Mouse (Mus musculus) cerebellum, postnatal 25 days (tissue): ENCODE measurements around the gene Dgki.

ENCODE experiments used
- DNase-seq, 2 experiments: peaks; one replicate each; pipeline ENCODE4 v3.0.0; 2021; ENCODE audit warnings: mixed read lengths in 2 of 2

The Dgki gene

DNA sequence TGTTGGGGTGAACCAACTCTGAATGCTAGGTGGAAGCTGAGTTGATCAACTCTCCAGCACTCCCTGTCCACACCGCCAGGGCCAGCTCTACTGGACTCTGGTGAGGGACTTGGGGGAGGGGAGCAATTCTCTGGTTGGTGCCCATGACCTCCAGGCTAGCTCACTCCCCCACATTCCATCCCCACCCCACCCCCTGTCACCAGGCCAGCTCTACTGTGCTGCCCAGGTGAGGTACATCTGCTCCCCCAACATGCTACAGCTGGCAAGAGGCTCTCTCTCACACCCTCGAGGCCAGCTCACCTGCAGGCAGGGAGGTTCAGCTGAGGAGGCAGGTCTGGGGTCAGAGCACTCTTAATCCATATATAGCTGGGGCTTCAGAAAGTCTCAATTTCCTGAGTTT lies 63.1 kb downstream of the Dgki start:
- DNase-seq: no peak

DNA sequence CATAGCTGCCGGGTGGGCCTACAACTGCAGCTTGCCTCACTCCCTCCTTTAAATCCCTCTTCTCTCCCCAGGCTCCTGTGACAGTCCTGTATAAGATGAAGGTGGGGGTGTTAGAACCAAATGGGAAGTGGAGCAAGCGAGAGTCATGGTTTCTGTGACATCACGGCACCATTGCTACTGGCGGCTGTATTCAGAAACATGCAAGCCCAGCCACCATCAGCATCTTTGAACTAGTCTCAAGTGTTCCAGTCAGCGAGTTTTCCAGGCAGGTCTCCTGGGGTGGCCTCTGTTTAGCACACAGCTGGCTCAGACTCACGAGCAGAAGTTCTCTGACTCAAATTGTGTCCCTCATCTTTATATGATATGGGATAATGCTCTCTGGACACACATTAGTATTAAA lies 68.8 kb downstream of the Dgki start:
- DNase-seq: no peak

DNA sequence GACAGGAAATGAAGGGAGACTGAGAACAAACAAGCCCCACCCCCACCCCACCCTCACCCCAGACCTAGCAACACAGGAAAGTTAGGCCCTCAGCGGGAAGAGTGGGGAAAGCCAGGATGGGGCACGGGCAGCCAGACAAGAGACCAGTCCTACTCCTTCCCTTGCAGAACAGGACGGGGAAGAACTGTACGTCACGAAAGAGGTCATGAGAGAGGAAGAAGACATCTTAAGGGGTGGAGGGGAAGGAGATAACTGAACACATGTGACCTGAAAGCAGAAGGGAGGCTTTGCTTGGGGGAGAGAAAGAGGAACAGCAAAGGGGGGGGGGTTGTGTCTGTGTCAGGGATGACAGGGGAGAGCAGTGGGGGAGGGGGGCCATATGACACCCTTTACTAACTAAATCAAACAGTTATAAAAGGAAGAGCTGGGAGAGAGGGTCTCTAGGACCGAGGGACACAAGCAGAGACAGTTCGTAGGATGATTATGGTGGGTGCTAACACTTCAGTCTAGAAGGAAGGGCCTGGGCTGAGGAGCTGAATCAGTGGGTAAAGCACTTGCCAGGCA lies 77.0 kb downstream of the Dgki start:
- DNase-seq: no peak

DNA sequence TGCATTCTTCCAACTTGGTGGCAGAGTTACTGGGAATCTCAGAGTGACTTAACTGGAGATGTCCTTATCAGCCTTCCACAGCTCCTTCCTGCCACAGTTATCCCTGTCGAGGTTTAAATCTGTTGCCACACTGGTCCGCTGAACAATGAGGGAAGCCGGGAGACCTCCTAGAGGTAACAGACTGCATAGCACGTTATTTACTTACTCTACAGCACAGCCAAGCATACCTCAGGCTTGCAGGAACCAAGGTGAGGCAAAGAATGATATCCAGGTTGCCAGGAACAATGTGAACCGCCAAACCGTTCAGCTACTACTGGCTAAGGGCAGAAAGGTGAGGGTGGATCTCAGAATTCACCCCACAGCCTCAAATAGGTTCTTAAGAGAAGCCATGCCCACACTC lies 78.0 kb downstream of the Dgki start:
- DNase-seq: no peak

DNA sequence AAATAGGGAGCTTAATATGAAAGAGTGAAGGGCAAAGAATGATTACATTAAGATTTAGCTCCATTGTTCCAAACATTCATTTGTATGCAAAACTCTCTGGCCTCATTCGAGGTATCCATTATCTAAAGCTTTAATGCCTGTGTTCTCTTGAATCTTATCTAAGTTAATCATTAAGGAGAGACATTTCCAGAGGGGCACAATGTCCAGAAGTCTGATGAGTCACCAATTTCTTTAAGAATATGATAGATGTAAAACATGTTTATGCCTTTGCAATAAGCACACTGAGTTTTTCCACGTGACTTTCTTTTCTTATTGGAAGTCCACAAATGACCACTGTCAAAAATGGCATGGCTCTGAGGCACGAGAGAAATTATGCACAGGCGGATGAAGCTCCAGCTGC lies 80.9 kb downstream of the Dgki start:
- DNase-seq: no peak

DNA sequence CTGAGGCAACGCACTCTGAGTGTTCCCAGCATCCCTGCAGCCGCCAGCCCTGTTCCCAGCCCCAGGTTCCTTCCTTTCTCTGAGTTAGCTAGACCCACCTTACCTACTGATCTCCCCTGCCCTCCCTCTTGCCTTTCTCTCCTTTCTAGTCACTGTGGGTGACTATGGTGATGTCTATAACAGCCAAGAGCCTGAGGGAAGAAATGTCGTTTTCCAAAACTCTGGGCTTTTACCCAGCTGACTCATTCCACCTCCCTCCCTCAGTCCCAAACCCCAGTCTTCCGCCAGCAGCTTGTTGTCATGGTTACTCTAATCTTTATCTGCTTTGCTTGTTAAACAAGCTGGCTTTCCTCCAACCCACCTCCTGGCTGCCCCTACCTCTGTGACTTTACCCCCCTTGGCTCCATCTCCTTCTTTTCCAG lies 83.6 kb downstream of the Dgki start:
- peak in 1 of 2 experiments; percentile 51 for DNase-seq

DNA sequence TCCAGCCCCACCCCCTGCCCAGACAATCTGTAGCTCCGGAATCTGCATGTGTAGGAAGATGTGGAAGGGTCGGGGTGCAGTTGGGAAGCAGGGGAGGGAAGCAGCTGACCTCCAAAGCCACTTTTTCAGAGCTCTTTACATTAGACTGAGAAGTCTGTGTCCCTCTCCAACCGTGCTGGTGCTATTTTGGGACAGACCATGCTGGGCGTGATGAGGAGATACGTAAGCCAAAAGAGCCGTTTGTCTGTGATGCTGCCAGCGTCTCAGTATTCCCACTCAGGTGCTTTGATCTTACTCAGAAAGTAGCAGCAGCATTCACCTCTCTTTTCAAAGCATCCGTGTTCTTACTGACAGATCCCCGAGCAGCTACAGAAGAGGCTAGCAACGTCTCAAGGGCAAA lies 84.3 kb downstream of the Dgki start:
- peak; percentile 49 to 57 for DNase-seq

DNA sequence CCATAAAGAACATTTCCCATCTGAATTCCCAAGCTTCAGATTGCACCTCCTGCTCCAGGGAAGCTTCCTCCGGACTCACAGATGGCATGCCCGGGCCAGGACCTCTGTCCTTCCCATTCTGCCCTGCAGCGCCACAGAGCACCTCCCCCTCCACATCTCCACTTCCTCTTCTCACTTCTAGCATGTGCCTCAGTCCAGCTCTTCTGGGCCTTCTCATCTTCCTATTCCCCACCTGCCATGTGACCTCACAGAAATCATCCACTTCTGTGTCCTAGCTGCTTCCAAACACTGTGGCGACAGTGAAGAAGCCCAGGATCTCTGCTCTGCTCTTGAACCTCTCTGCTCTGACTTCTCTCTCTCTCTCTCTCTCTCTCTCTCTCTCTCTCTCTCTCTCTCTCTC lies 87.1 kb downstream of the Dgki start:
- DNase-seq: peak in 1 of 2 experiments; percentile 51

DNA sequence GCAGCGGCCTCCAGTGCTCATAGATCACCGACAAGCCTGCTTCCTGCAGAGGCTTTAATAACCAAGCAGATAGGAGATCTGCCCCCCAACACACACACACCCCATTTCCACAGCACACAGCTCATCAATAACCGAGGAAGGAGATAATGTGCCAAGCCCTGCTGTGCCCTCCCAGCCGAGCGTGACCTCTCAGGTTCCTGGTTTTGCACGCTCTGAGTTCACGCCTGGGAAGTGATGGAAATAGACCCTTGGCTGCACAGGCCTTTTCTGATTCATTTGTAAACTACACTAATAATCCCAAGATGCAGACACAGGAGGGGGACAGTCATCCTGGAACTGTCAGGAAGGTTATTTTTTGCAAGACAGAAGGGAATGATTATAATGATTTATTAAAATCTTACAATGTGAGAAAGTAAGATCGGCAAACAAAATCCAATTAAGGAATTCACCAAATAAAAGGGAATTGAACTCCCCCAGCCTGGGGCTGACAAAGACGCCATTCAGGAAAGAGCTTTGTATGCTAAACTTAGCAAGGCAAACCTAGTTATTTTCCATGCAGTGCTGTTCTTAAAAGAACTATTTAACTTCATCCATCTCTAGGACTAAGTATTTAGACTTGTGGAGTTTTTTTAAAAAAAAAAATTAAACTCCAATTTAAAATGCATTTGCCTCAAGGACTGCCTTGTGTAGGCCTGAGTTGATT lies 88.3 kb downstream of the Dgki start:
- DNase-seq: no peak

DNA sequence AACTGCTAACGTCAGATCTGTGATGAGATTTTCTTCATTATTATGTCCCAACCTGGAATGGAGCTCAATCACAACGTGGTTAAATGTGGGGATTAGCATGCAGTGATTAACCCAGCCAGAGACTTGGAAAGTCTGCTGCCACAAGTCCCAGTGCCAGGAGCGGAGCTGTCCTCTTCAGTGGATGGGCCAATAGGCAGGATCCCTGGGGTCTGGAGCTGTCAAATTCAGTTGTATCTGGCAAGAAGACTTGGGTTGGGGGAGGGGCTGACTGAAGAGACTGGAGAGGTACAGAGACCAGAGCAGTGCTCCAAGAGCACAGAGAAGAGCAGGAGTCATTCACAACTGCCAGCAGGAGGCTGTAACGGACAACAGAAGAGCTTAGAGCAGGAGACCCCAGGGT lies 97.1 kb downstream of the Dgki start:
- peak in 1 of 2 experiments; percentile 59 for DNase-seq

DNA sequence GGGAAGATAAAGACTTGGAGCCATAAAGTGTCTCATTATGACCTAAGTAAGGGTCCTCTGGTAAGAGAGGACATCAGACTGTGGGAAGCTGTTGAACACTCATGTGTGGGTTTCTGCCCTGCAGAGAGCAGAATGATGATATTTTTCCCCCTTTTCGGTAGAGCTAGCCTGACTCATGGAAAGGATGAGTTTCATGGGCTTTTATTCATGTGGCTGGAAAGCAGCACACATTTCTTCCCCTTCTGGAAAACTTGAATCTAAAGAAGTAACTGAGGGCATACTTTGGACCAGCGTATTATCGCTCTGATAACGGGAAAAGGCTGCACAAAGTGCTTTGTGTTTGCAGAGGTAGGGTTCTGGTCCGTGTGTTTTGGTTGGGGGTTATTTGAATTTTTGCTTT lies 99.1 kb downstream of the Dgki start:
- DNase-seq: no peak

DNA sequence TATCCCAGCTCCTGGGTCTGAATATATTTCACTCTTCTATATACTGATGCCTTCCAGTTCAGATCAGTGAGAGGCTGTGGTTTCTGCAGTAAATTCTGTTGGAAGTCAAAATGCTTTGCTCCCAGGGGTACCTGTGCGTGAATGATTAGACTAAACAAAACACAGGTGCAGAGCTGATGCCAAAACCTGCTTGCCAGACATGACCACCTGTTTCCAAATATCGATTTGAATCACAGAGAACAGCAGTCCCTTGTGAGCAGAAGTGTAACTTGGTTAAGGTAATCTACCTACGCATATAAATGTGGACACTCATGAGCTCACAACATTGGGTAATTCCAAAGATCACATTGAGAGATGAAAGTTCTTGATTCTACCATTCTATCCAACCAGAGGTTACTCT lies 100.5 kb downstream of the Dgki start:
- no peak for DNase-seq

DNA sequence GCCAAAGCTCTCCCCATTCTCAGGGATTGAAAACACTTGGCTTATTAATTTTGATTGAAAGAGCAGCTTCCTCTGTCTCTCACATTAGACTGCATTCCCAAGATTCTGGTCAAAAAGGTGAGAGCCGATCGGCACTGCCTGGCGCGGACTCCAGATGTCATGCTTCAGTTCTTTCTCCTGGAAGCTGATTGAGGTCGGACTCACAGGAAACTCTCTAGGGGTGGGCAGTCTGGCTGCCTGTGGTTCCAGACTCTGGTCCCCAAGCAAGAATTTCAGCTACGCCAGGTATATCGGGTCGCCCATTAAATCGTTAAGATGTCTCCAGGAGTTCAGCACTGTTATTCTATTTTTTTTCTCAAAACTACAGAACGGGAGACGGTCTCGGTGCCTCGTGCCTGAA lies 102.2 kb downstream of the Dgki start:
- DNase-seq: no peak

DNA sequence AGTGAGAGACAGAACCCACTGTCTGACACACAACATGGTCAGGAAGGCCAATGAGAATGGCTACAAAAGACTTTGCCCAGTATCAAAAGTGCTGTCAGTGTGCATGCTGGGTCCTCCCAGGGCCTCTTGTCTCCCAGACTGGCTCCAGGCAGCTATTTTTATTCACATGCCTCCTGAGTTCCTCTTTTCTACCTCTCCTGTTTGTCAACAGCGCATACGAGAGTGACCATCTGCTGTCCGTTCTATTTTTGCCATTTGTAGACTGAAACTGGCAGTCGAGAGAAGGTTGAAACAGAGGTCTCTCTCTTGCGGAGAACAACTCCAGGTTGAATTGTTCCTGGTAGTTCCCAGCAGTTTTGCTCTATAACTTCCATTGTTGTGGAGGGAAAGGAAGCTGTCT lies 103.1 kb downstream of the Dgki start:
- peak; percentile 72 to 77 for DNase-seq

DNA sequence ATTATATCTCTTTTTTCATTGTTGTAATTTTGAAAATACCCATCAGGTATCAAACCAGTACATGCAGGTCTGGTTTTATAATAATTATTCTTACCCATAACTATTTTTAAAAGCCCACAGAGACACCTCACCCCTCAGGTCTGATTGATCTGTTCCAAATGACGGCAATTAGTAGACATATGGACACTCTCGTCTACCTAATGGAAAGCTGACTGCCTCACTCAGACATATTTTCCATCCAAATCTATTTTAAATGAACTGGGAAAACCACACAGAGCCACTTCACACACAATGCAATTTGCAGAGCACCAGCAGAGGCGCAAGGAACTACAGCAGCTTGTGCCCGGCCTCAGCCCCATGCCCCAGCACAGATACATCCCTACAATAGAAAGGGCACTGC lies 104.2 kb downstream of the Dgki start:
- no peak for DNase-seq

DNA sequence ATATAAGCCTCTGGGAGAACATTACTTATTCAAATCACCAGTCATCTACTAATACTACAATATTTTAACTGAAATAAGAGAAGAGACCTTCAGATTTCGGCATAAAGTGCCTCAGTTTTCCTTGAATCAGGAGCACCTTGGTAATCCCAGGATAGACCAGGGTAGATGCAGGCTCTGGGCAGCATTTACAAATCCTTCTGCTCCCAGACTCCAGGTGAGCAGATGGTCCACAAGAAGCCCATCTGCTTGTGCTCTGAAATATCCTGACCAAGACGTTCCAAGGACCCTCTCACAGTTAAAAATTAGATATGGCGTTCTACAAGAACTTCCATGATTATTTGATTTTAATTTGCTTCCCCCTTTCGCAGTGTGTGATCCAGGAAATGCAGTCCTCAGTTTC lies 118.0 kb downstream of the Dgki start:
- DNase-seq: peak in 1 of 2 experiments; percentile 30

DNA sequence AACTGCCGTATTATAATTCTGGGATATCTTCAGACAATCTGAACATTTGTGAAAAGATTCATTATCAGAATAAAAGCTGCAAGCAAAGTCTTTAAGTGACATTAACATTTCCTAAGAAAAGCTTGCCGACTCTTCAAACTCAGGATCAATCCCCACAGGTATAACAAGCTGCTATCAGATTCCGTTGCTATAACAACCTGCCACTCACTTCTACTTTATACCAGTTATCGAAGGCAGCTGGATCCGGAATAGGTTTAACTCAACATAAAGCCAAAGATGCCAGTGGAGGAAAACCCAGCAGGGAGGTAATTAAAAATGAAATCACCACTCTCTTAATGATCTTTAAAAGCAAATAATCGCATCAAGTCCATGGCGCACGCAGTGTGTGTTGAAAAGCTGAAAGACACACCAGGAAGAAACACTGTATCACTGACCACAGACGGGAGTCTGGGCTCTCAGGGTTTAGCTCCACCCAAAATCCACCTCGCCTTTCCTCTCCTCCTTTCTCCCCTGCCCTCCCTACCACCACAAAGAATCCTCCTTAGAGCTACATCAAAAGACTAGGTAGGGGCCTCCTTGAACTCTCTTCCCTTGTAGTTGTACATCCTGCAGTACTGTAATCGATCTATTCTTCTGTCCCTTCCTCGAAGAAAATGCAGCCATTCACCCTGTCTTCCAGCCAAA lies 128.7 kb downstream of the Dgki start:
- no peak for DNase-seq

DNA sequence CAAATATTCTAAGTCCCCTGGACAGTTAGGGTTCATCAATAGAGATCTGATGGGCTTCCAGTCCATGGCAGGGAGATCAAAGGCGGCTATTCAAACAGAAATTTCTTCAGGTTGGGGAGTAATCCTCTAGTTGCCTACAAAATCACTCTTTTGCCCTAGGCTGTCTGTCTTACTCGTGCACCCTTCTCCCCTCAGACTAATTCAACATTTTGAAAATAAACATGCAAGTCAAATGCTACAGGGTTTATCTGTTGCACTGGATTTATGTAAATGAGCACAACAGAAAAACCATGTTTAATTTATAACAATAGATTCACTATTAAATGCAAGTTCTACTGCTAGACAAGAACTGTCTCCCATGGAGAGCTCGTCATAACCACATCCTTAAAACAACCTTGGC lies 141.1 kb downstream of the Dgki start:
- DNase-seq: no peak

DNA sequence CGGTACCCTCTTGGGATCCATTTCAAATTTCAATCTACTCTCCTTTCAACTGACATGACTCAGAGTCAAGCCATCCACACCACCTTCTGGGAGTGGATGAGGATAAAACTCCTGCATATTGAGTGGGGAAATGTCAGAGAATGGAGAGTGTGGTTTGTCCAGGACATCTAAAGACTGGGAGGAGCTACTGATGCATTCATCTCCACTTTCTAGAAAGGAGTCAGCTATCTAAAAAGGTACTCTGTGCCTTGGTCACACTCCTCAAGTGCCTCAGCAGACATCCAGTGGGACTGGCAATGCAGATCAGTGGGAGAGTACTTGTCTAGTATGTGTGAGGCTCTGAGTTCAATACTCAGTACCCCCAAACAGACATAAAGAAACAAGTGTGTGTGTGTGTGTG lies 145.9 kb downstream of the Dgki start:
- DNase-seq: no peak

DNA sequence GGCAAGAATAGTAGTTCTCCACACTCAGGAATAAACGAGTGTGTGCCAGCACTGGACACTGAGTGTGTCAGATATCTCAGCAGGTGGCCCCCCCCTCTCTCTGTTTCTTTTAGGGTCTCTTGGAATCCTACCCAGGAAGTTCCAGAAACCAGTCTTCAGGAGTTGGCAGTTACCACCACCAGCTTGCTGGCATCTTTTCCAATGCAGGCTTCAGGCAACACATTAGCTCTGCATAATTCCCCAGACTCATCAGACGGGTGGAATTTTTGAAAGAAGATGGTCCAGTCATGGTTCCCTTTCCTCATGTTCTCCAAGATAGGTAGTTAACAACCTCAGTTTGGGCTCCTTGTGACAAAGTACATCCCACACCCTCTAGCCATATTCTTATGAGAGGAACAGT lies 149.5 kb downstream of the Dgki start:
- no peak for DNase-seq

DNA sequence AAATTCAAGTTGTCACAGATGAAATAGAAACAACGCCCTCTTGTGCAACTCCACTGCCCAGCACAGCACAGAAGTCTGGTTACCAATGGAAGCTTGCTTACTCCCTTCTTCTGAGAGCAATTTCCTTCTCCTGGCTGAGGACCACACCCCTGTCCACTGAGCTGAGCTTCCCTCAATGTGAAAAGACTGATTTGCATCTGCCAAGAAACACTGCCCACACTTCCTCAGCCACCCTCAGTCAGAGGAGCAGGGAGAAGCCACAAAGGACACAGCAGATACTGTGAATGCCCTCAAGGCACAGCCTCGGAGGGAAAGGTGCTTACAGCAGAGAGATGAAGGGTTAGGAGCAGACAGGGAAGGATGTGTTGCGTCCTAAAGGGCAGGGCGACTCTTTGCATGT lies 149.9 kb downstream of the Dgki start:
- DNase-seq: no peak

DNA sequence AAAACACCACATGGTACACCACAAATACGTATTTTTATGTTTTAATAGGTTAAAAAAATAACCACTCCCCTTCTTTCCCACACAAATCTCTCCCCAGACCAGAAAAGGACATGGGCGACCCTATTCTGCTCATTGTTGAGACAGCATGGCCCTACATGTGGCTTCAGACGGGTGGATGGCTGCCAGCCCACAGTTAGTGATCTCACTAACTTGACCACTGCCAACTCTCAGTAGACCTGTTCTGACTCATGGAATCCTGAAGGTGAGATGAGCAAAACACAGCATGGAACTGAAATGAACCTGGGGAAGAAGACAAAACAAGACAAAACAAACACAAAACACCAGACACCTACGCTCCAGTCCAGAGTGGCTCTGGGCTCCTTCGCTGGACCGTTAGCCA lies 150.8 kb downstream of the Dgki start:
- peak; percentile 73 to 86 for DNase-seq

DNA sequence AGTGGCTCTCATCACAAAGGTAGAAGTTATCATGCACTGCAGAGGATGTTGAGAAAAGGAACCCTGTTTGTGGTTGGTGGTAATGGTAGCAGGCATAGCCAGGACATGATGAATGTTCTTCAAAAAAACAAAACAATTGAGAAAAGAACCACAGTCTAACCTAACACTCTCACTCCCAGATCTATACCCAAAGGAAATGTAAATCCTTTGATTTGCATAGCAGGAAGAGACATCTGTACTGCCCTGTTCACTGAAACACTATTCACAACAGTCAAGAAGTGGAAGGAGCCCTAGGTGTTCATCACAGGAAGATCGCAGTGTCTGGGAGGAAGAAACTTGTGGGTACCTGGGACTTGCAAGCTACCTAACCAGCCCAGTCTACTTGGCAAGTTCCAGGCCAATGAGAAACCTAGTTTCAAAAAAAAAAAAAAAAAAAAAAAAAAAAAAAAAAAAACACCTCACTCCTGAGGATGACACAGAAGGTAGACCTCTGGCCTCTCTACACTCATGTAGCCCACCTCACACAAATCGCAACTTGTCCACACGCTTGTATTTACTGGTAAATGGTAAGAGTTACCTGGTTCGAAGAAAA lies 152.5 kb downstream of the Dgki start:
- DNase-seq: no peak

DNA sequence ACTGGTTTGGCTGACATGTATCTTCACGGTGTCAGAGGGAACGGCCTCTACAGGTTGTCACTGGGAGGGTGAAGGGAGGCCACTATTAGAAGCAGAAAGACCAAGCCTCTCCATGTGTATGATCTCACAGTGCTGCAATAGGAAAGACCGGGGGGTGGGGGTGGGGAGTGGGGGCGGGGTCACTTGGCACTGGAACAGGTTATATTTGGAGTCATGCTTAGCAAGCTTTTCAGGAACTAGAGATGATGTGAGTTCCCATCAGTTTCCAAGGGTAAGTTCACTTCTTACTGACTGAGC lies 156.2 kb downstream of the Dgki start:
- DNase-seq: no peak
